Mouse (Mus musculus): ENCODE data around the gene Fbxo40. TPM values are rescaled to one million over a fixed set of nuclear protein-coding genes. Genes with fewer than 3 reads are reported as not detected.

Gene Fbxo40
- total RNA-seq, 2 experiments from 2014 or later, result 258 to 380 TPM

DNA sequence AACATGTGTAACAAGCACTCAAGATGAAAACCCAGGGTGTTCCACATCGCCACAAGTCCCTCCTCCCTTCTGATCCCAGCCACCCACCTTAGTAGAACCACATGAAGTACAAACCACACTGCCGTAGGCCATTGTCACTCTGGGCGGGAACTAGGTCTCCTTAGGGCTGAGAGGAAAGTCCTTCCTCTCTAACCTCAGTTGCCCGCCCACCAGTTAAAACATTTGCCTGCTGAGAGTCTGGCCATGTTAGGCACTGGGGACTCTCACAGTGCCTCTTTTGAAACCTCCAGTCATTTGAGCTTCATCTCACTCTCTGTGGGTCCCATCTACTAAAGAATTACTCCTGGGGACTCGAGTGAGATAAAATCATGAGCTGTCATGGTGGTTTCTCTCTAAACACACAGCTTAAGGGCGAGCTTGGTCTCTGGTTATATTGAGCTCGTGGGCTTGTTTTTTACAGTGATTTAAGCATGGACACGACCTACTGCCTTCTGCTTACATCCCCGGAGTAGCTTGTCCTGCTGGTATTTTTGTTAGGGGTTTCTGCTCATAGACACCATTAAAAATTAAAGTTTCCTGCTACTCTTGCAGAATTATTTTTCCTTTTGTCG, 62.7 kb downstream of the Fbxo40 start:
- no peak for TF ChIP-seq CTCF (IDR thresholded peaks at IDR 0.05)
- Histone ChIP-seq H3K4me3 (no peak overlapping the region), H3K27ac (no peak overlapping the region)
- intact Hi-C loops (cut with DNase I), result no loop called here
- DNase-seq, result no peak

DNA sequence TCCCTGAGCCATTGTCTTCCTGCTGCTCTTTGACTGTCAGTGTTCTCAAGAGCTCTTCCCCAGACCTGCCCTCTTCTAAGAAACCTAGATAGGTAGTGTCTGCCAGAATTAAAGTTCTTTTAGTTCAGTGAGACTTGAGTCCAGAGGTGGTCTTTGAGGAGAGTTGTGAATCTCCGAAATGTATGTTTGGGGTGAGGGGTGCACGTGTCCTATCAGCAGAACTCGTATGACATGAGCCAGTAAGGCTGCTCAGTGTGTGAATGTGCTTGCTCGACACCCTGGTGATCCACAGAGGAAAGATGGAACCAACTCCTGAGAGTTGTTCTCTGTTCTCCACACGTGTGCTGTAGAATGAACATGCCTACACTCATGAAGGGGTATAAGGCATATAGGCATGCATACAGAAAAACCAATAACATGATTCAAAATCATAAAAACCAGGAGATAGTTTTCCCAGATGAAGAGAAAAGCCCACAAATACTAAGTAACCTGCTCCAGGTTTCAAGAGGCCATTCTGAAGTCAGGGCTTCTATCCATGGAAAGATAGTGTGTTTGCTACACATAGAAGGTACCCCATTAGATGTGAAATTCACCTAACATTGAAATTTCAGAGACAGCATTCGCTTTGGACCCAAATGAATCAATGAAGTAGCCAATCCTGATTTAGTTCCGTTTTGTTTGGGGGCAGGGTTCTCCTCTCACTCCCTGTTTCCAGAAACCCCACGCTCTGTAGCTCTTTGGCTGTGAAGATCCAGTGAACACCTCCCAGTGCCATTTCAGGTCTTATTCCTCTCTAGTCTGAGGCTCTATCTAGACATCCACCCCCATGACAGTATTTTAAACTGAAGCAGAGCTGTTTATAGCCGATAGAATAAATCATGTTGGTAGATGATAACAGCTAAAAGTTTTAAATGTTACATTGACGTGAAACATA, 63.5 kb downstream of the Fbxo40 start:
- no peak for TF ChIP-seq CTCF (IDR thresholded peaks at IDR 0.05)
- intact Hi-C loops (cut with DNase I), result no loop called here

DNA sequence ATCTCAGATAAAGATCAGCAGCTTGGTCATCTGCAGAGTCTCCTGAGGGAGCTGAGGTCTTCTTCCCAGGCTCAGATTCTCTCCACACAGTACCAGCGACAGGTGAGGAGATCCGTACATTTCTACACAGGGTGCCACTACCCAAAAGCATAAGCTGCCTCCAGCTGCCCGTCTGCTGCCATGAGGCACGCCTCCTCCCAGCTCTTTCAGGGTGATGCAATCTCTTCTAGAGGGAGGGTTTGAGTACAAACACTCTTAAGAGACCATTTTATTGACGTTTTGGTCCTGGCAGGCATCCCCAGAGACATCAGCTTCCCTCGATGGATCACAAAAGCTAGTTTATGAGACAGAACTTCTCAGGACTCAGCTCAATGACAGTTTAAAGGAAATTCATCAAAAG, 64.5 kb downstream of the Fbxo40 start:
- Histone ChIP-seq H3K27ac (no peak overlapping the region), H3K4me3 (no peak overlapping the region)
- no peak for TF ChIP-seq CTCF (IDR thresholded peaks at IDR 0.05)
- intact Hi-C loops (cut with DNase I), result no loop called here
- DNase-seq, result no peak

More for the DNA sequence above, 63.5 kb downstream of the Fbxo40 start:
- no peak for DNase-seq
- Histone ChIP-seq H3K27ac (no peak overlapping the region), H3K4me3 (no peak overlapping the region)

DNA sequence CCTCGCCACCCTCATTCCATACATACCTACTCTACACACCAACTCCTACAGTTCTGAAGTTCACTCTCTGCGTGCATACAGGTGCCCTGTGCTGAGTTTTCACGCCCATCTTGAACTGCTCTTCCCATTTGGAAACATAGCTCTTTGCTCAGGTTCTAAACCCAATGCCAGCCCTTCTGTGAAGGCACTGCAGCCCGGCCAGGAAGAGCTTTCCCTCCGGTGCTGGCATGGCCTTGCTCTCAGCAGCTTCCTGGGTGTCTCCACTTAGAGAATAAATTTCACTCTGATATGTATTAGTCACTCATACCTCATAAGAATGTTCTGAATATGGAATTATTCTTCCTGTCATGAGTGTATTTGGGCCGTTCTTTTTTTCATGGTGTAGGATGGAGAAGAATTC, 64.9 kb downstream of the Fbxo40 start:
- no peak for TF ChIP-seq CTCF (IDR thresholded peaks at IDR 0.05)

DNA sequence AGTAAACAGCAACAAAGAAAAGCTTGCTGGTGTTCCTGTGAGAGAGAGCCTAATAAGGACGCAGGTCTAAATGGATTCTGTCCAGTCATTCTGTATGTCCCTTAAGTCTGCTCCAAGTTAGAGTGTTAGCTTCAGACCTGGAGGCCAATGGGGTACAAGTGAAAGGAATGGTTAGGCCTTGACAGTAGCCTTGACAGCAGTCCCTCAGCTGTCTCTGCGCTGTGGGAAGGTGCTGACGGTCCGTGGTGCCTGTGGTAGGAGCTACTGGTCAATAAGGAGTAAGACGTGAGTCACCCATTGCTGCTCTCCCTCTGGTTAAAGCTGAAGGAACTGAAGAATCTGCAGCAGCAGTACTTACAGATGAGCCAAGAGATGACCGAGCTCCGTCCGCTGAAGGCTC, 66.0 kb downstream of the Fbxo40 start:
- intact Hi-C loops (cut with DNase I), result no loop called here
- no peak for DNase-seq
- H3K27ac ChIP-seq, result no peak overlapping the region
- TF ChIP-seq CTCF (IDR thresholded peaks at IDR 0.05), result no peak
- no peak overlapping the region for H3K4me3 ChIP-seq

More for the DNA sequence above, 64.9 kb downstream of the Fbxo40 start:
- Histone ChIP-seq H3K27ac (no peak overlapping the region), H3K4me3 (no peak overlapping the region)
- intact Hi-C loops (cut with DNase I), result no loop called here
- DNase-seq, result no peak

DNA sequence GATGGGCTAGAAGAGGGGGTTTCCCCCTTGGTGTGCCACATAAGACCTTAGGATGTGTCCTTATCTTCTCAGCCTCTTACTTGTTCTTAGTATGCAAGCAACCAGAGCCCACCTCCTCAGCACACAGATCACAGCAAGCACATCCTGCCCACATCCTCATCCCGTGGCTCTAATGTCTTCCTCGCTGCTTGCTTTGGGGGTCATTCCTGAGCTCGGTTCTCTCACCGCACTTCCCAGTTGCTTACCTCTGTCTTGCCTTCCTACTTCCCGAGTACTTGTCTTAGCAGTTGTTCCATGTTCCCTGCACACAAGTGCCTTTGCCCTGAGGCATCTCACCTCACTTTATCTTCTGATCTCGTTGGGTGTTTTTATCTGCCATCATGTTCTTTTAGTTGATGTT, 68.3 kb downstream of the Fbxo40 start:
- intact Hi-C loops (cut with DNase I), result no loop called here
- no peak for TF ChIP-seq CTCF (IDR thresholded peaks at IDR 0.05)

DNA sequence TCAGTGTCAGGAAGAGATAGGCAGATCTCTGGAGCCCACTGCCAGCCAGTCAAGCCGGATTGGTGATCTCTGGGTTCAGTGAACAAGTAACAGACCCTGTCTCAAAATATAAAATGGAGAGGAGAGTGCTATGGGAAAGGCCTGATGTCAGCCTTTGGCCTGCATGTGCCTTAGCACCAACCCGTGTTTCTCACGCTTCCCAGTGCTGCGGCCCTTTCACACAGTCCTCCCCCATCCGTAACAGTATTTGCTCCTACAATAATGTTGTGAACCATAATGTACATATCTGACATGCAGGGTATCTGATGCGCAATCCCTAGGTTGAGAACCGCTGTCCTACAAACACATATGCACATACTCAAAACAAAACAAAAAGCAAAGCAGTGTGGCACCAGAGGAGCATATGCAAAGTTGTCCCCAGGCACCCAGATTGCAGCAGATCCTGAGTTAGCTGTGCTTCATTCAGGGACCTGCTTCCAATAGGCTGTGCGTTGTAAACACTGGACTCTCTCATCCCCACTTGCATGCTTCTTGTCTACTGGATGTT, 69.1 kb downstream of the Fbxo40 start:
- TF ChIP-seq CTCF (IDR thresholded peaks at IDR 0.05), result no peak
- intact Hi-C loops (cut with DNase I), result no loop called here
- Histone ChIP-seq H3K4me3 (no peak overlapping the region), H3K27ac (no peak overlapping the region)
- DNase-seq, result no peak

More for the DNA sequence above, 68.3 kb downstream of the Fbxo40 start:
- DNase-seq, result no peak
- H3K27ac ChIP-seq, result no peak overlapping the region
- no peak overlapping the region for H3K4me3 ChIP-seq

DNA sequence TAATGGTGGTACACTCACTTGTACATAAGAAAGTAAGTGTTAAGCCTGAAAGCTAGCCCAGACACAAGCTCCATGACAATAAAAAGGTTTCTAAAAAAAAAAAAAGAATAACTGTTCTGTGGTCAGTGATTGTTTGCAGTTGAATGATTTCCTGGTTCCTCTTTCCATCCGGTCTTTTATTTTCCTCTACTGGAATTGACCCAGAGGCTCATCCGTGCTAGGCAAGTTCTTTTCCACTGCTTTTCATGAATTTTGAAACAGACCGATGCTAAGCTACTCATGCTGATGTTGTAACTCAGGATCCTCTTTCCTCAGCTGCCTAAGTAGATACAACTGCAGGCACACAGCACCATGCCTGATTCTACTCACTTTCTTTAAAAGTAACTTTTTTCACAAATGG, 69.9 kb downstream of the Fbxo40 start:
- H3K4me3 ChIP-seq, result no peak overlapping the region
- intact Hi-C loops (cut with DNase I), result no loop called here
- no peak for DNase-seq

DNA sequence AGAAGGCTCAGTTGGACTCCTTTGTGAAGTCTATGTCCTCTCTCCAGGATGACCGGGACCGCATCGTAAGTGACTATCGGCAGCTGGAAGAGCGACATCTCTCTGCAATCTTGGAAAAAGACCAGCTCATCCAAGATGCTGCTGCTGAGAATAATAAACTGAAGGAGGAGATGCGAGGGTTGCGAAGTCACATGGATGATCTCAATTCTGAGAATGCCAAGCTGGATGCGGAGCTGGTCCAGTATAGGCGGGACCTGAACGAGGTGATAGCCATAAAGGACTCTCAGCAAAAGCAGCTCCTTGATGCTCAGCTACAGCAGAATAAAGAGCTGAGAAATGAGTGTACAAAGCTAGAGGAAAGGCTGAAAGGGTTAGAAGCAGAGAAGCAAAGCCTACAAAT, 71.8 kb downstream of the Fbxo40 start:
- intact Hi-C loops (cut with DNase I), result no loop called here
- no peak for TF ChIP-seq CTCF (IDR thresholded peaks at IDR 0.05)
- Histone ChIP-seq H3K4me3 (no peak overlapping the region), H3K27ac (no peak overlapping the region)
- DNase-seq, result no peak

More for the DNA sequence above, 69.9 kb downstream of the Fbxo40 start:
- H3K27ac ChIP-seq, result no peak overlapping the region
- no peak for TF ChIP-seq CTCF (IDR thresholded peaks at IDR 0.05)

DNA sequence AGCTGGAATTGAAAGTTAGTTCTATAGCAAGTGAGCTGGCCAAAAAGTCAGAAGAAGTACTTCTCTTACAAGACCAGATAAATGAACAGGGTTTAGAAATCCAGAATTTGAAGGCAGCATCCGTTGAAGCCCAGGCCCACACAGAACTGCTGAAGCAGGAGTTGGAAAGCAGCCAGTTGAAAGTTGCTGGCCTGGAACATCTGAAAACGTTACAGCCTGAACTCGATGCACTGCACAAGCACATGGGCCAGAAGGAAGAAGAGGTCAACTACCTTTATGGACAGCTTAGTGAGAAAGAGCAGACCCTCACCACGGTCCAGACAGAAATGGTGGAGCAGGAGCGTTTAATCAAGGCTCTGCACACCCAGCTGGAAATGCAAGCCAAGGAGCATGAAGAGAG, 76.1 kb downstream of the Fbxo40 start:
- intact Hi-C loops (cut with DNase I), result no loop called here
- no peak for TF ChIP-seq CTCF (IDR thresholded peaks at IDR 0.05)
- Histone ChIP-seq H3K27ac (no peak overlapping the region), H3K4me3 (no peak overlapping the region)
- DNase-seq, result no peak

Other genes starting within 250 kb of the Fbxo40 start
- gene Slc15a2, start 205.5 kb downstream of the Fbxo40 start, total RNA-seq (2021), result 1 to 10 TPM; 2.3 to 3.8 TPM
- 1 to 10 TPM; 5.8 to 5.9 TPM for gene Iqcb1, start 162.1 kb downstream of the Fbxo40 start, total RNA-seq (2021)
- under 1 TPM in 1 of 2 experiments, not detected in 1; 0.25 TPM for gene Eaf2, start 115.5 kb downstream of the Fbxo40 start, total RNA-seq (2021)
- gene Golgb1, start 115.3 kb downstream of the Fbxo40 start, total RNA-seq (2021), result 10 to 100 TPM; 17.7 to 28.9 TPM
- 1 to 10 TPM; 1.6 to 2.7 TPM for gene Hcls1, start 55.5 kb downstream of the Fbxo40 start, total RNA-seq (2021)
- under 1 TPM; 0.23 to 0.56 TPM for gene Polq, start 21.3 kb upstream of the Fbxo40 start, total RNA-seq (2021)

All from gastrocnemius, adult 2 months (tissue).